Mouse (Mus musculus): Measurements from ENCODE around the gene Sult2a8.
"Not testable (repeated sequence)": the region's sequence is repeated elsewhere in the genome, so short reads cannot be mapped to it uniquely, and the experiment has no call there.

Sult2a8 gene

DNA sequence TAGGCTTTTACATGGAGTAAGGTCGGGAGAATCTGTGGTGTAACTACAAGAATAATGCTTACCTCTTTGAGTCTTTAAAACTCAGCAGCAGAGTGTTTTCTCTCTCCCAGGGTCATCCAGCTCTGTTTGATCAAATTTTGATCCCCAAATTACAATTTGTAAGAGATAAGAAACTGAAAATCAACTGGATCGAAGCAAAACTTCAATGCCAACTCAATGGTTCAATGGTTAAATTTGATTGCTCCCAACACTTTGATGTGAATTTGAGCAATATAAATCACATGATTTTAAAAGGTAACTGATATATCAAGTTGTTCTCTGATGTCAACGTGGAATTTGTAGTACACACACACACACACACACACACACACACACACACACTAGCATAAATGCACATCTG, at the start of gene Sult2a8:
Sult2a8 (minus strand) TSS at position 236 of the 400 bp plus-strand sequence.
- no peak for DNase-seq (ENCODE audit: low spot score)

DNA sequence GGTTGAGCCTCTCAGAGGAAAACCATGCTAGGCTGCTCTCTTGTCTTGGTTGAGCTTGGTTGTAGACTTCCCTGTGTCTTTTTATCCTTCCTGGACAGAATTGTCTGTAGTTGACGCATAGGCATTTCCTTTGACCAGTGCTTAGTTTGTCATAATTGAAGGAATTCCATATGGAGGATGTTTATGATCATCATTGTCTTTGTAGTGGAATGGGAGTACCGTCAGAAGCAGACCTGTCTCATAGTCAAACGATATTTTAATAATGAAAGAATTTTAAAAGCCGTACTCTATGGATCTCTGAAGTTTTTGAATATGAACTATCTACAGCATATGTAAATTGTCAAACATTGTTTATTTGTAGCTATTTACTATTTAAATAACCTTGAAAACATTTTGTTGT, 47.6 kb upstream of the Sult2a8 start, which contains the start of gene Sult2a7:
Sult2a7 (minus strand) TSS at position 101 of the 400 bp plus-strand sequence.
- no peak for DNase-seq (ENCODE audit: low spot score)

DNA sequence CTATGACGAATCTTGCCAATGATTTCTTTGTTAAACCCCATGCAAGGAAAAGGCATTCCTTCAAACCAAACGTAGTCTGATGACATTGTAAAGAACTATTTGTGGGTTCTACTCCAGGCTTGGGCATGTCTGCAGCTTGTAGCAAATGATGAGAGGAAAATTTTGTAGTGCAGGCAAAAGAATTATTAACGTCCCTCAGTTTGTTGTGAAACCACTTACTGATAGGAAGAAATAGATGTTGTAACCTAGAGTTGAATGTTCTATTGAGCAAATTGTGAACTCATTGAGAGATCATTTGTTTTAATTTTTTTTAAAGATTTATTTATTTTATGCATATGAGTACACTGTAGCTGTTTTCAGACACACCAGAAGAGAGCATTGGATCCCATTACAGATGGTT, 46.3 kb upstream of the Sult2a8 start:
- no peak for DNase-seq (ENCODE audit: low spot score)

DNA sequence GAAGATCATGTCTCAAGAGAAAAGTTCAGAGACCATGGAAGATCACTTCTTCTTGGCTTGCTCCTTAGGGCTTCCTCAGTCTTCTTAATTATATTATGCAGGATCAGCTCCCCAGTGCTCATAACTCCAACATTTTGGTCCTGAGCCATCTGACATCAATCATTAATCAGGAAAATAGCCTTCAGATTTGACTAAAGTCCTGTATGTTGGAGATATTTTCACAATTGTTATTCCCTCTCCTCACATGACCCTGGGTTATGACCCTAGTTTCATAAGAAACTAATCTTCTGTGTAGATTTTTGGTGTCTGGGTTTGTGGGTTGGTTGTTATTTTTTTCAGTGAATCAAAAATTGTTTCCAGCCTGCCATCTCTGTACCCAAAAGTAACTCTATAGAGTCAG, 7.0 kb downstream of the Sult2a8 start:
- DNase-seq (ENCODE audit: low spot score): no peak

DNA sequence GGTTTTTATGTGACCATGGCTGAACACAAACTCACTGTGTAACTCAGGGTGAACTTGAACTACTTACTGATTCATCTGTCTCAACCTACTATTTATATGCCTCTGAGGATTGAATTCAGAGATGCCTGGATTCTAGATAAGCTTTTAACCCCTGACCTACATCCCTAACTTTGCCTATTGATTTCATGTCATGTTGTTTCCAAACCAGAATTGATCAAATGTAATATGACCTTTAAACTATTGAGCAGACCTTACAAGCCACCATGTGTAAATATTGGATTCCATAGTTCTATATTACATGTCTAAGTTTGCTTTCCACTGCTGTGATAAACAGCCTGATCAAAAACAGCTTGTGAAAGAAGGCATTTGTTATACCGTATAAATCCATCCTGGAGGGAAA, 8.1 kb downstream of the Sult2a8 start:
- no peak for DNase-seq (ENCODE audit: low spot score)

DNA sequence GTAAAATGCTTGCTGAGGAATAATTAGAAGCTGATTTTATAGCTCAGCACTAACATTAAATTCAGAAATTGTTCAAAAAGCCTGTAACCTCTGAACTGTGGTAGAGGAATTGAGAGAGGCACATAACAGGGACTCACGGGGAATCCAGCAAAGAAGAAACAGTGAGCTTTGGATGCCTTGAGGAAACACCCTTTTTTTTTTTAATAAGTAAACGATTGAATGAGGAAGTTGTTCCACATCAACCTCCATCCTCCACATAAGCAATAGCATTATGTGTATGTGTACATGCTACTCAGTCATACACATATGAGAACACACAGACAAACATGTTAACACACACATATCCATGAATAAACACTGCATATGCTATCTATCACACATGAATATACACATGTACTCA, 8.5 kb downstream of the Sult2a8 start:
- no peak for DNase-seq (ENCODE audit: low spot score)

DNA sequence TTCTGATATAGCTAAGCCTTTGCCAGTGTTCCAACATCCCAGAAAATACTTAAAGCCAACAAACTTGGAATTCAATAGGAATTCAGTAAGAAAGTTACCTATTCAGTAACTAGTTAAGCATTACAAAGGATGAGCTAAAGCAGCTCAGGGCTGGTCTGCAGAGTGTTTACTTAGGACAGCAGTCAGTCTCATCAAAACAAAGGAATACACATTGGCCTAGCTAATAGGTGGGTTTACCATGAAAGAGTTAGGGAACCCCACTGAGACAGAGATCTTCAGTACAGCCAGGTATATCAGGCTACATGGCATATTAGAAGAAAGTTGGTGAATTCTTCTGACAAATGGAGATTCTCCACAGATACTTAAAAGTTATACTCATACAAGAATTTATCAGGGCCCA, 47.2 kb downstream of the Sult2a8 start:
- DNase-seq (ENCODE audit: low spot score): not testable (repeated sequence)

DNA sequence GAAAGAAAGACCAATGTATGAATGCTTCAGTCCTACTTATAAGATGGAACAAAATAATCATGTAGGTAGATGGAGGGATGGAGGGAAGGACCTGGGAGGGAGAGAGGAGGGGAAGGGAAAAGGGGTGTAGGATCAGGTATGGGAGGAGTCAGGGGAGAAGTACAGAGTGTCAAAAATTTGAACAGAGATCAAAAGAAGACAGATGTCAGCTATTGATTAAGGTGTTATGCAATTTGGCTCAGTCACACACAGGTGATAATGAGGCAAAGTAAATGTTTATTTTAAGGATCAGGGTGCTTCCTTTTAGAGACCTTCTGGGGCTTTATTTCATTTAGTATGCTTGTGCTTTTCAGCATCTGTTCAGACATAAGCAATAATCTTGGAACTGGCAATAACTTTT, 50.1 kb downstream of the Sult2a8 start:
- DNase-seq (ENCODE audit: low spot score): no peak

Measured in ovary, adult 18-20 months (tissue).